Mouse (Mus musculus) megakaryocyte, embryonic 14.5 days (primary cell): ENCODE data around the gene Defa34. TPM values are rescaled to one million over a fixed set of nuclear protein-coding genes. Genes with fewer than 3 reads are reported as not detected.
"Not testable (repeated sequence)": the region's sequence is repeated elsewhere in the genome, so short reads cannot be mapped to it uniquely, and the experiment has no call there.

ENCODE experiments used
- H3K27me3 ChIP-seq: replicated peaks from 2 replicates; pipeline ENCODE3; 2012; ENCODE audit warnings: inconsistent platforms
- H3K36me3 ChIP-seq: replicated peaks from 2 replicates; pipeline ENCODE3; 2012; ENCODE audit warnings: low read length, inconsistent platforms, mixed read lengths
- H3K4me1 ChIP-seq: 2 replicates; pipeline ENCODE4 v1.6.1; 2012; ENCODE audit warnings: inconsistent platforms
- H3K4me3 ChIP-seq: replicated peaks from 2 replicates; pipeline ENCODE3; 2012; ENCODE audit warnings: moderate library complexity, mild to moderate bottlenecking, inconsistent platforms
- H3K9me3 ChIP-seq: 2 replicates; pipeline ENCODE4 v1.6.1; 2012; ENCODE audit warnings: inconsistent platforms
- polyA plus RNA-seq: library from polyadenylated mRNA; stranded (reverse); fragments of >175 nt; gene quantifications from 2 replicates; pipeline ENCODE4 v1.2.3, GENCODE M21; 2012; ENCODE audit warnings: low replicate concordance; ENCODE audit not compliant: insufficient read depth

The Defa34 gene
- polyA plus RNA-seq = not detected in 2 replicates

DNA sequence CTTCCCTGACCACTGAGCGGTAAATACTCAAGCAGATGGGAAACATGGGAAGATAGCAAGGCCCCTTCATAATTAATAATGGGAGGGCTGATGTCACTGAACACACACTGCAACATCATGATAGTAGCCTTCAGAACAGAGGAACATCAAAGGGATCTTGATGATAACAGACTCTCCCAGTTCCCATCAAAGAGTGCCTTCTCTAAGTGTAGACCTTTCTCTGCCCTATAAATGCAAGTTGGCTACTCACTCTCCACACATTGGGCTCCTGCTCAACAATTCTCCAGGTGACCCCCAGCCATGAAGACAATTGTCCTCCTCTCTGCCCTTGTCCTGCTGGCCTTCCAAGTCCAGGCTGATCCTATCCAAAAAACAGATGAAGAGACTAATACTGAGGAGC is at the start of gene Defa34:
TSS of gene Defa34 (plus strand) at position 301 of the 400 bp plus-strand sequence.
- H3K4me1 ChIP-seq, H3K9me3 ChIP-seq, H3K27me3 ChIP-seq, H3K4me3 ChIP-seq, H3K36me3 ChIP-seq: not testable (repeated sequence)

DNA sequence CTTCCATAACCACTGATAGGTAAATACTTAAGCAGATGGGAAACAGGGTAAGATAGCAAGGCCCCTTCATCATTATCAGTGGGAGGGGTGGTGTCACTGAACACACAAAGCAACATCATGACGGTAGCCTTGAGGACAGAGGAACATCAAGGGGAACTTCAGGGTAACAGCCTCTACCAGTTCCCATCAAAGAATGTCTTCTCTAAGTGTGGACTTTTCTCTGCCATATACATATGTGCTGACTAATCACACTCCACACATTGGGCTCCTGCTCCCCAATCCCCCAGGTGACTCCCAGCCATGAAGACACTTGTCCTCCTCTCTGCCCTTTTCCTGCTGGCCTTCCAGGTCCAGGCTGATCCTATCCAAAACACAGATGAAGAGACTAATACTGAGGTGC is 47.7 kb upstream of the Defa34 start, which contains the start of gene Defa26:
TSS of gene Defa26 (plus strand) at position 301 of the 400 bp plus-strand sequence.
- H3K4me1 ChIP-seq, H3K4me3 ChIP-seq, H3K36me3 ChIP-seq, H3K27me3 ChIP-seq, H3K9me3 ChIP-seq: not testable (repeated sequence)

DNA sequence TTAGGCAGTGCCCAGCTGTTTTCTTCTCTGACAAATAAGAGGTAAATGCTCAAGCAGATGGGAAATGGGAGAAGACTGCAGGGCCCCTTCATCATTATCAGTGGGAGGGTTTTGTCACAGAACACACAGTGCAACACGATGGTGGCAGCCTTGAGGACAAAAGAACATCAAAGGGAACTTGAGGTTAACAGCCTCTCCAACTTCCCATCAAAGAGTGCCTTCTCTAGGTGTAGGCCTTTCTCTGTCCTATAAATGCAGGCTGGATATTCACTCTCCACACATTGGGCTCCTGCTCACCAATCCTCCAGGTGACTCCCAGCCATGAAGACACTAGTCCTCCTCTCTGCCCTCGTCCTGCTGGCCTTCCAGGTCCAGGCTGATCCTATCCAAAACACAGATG is 10.1 kb upstream of the Defa34 start, which contains the start of gene Defa17:
TSS of gene Defa17 (plus strand) at position 301 of the 400 bp plus-strand sequence.
- not testable (repeated sequence) for H3K36me3 ChIP-seq, H3K4me3 ChIP-seq, H3K27me3 ChIP-seq, H3K9me3 ChIP-seq, H3K4me1 ChIP-seq

DNA sequence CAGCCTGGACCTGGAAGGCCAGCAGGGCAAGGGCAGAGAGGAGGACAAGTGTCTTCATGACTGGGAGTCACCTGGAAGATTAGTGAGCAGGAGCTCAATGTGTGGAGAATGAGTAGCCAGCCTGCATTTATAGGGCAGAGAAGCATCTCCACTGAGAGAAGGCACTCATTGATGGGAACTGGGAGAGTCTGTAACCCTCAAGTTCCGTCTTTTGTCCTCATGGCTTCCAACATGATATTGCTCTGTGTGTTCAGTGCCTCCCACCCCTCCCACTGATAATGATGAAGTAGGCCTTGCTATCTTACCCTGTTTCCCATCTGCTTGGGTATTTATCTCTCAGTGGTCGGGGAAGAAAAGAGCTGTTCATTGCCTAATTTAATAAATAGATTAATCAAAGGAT is 37.9 kb downstream of the Defa34 start, which contains the start of gene AY761184:
TSS of gene AY761184 (minus strand) at position 101 of the 400 bp plus-strand sequence.
- not testable (repeated sequence) for H3K36me3 ChIP-seq, H3K27me3 ChIP-seq, H3K9me3 ChIP-seq, H3K4me1 ChIP-seq, H3K4me3 ChIP-seq

Other genes with a start within 250 kb of the Defa34 start
- not detected in 2 replicates for gene Defa36, start 238.4 kb upstream of the Defa34 start, polyA plus RNA-seq
- gene Gm7849, start 209.2 kb upstream of the Defa34 start, polyA plus RNA-seq = not detected in 2 replicates
- not detected in 2 replicates for gene Defa20, start 156.5 kb upstream of the Defa34 start, polyA plus RNA-seq
- not detected in 2 replicates for gene Defa32, start 136.8 kb upstream of the Defa34 start, polyA plus RNA-seq
- gene Defa37, start 100.4 kb upstream of the Defa34 start, polyA plus RNA-seq = not detected in 2 replicates
- not detected in 2 replicates for gene Defa28, start 82.8 kb upstream of the Defa34 start, polyA plus RNA-seq
- not detected in 2 replicates for gene Gm7861, start 71.3 kb upstream of the Defa34 start, polyA plus RNA-seq
- not detected in 2 replicates for gene Defa26, start 47.6 kb upstream of the Defa34 start, polyA plus RNA-seq
- gene Defa17, start 10.0 kb upstream of the Defa34 start, polyA plus RNA-seq = not detected in 2 replicates
- not detected in 2 replicates for gene AY761184, start 37.8 kb downstream of the Defa34 start, polyA plus RNA-seq
- gene Defa24, start 68.7 kb downstream of the Defa34 start, polyA plus RNA-seq = not detected in 2 replicates
- gene Defb50, start 157.7 kb downstream of the Defa34 start, polyA plus RNA-seq = not detected in 2 replicates
- gene Defb2, start 174.1 kb downstream of the Defa34 start, polyA plus RNA-seq = not detected in 2 replicates
- gene Defb10, start 193.1 kb downstream of the Defa34 start, polyA plus RNA-seq = not detected in 2 replicates
- gene Defb9, start 219.6 kb downstream of the Defa34 start, polyA plus RNA-seq = not detected in 2 replicates
- gene Defb11, start 240.6 kb downstream of the Defa34 start, polyA plus RNA-seq = not detected in 2 replicates